Mouse (Mus musculus): ENCODE data around the gene Zfp445. TPM values are rescaled to one million over a fixed set of nuclear protein-coding genes. Genes with fewer than 3 reads are reported as not detected.

The Zfp445 gene
- polyA plus RNA-seq, 1 experiment = 67.3 TPM

GRCm38 (mm10) chr9:122836126-122836525 is 29.7 kb downstream of the Zfp445 start:
- DNase-seq (ENCODE audit: low spot score) = no peak

- no peak for DNase-seq (ENCODE audit: low spot score)
These were observed 35.9 kb downstream of the Zfp445 start for GRCm38 (mm10) chr9:122829826-122830380.

GRCm38 (mm10) chr9:122826743-122827142 is 39.1 kb downstream of the Zfp445 start:
- DNase-seq (ENCODE audit: low spot score) = no peak

- no peak for DNase-seq (ENCODE audit: low spot score)
These were observed 42.3 kb downstream of the Zfp445 start for GRCm38 (mm10) chr9:122823374-122824017.

- no peak for DNase-seq (ENCODE audit: low spot score)
These were observed 50.5 kb downstream of the Zfp445 start for GRCm38 (mm10) chr9:122815239-122815851.

GRCm38 (mm10) chr9:122814775-122815174 is 51.0 kb downstream of the Zfp445 start:
- DNase-seq (ENCODE audit: low spot score) = no peak

- no peak for DNase-seq (ENCODE audit: low spot score)
These were observed 53.4 kb downstream of the Zfp445 start for GRCm38 (mm10) chr9:122812386-122812785.

- DNase-seq (ENCODE audit: low spot score) = no peak
These were observed 55.6 kb downstream of the Zfp445 start for GRCm38 (mm10) chr9:122810212-122810611.

- DNase-seq (ENCODE audit: low spot score) = no peak
These were observed 58.6 kb downstream of the Zfp445 start for GRCm38 (mm10) chr9:122807186-122807585.

- DNase-seq (ENCODE audit: low spot score) = no peak
These were observed 59.9 kb downstream of the Zfp445 start for GRCm38 (mm10) chr9:122805845-122806341.

- DNase-seq (ENCODE audit: low spot score) = peak; percentile 84
These were observed 60.6 kb downstream of the Zfp445 start, which contains the start of gene Tcaim for GRCm38 (mm10) chr9:122805053-122805844. Gene Tcaim (plus strand): TSS chr9:122805539.

Other genes with a start within 250 kb of the Zfp445 start
- 0.01 TPM in 2 replicates for gene Topaz1, start 118.7 kb downstream of the Zfp445 start, polyA plus RNA-seq (2012; rRNA removed)
- gene Tcaim, start 60.5 kb downstream of the Zfp445 start, polyA plus RNA-seq (2012; rRNA removed) = 6.6 and 7.1 TPM in 2 replicates
- not detected in 2 replicates for gene Gm35549, start 22.0 kb downstream of the Zfp445 start, polyA plus RNA-seq (2012; rRNA removed)
- 7.7 and 9.5 TPM in 2 replicates for gene Zkscan7, start 19.7 kb upstream of the Zfp445 start, polyA plus RNA-seq (2012; rRNA removed)
- 6.3 and 7.1 TPM in 2 replicates for gene Zfp105, start 57.1 kb upstream of the Zfp445 start, polyA plus RNA-seq (2012; rRNA removed)
- 18.8 and 19.4 TPM in 2 replicates for gene 1110059G10Rik, start 85.0 kb upstream of the Zfp445 start, polyA plus RNA-seq (2012; rRNA removed)
- gene Kif15, start 85.0 kb upstream of the Zfp445 start, polyA plus RNA-seq (2012; rRNA removed) = 0.92 and 1.0 TPM in 2 replicates
- 17.1 and 19.5 TPM in 2 replicates for gene Tmem42, start 155.3 kb upstream of the Zfp445 start, polyA plus RNA-seq (2012; rRNA removed)
- 0.22 and 0.47 TPM in 2 replicates for gene Tgm4, start 168.7 kb upstream of the Zfp445 start, polyA plus RNA-seq (2012; rRNA removed)
- 55.8 and 62.5 TPM in 2 replicates for gene Zdhhc3, start 247.2 kb upstream of the Zfp445 start, polyA plus RNA-seq (2012; rRNA removed)
- 72.3 and 101 TPM in 2 replicates for gene Exosc7, start 247.2 kb upstream of the Zfp445 start, polyA plus RNA-seq (2012; rRNA removed)